Mouse (Mus musculus) skeletal muscle tissue, adult 2 months (tissue): ENCODE data around the gene Kat8.
"Not testable (repeated sequence)": the region's sequence is repeated elsewhere in the genome, so short reads cannot be mapped to it uniquely, and the experiment has no call there.

Experiments
- DNase-seq: peaks from one replicate; pipeline ENCODE4 v3.0.0-alpha.2; 2012; ENCODE audit warnings: low read depth, low spot score

The Kat8 gene

DNA sequence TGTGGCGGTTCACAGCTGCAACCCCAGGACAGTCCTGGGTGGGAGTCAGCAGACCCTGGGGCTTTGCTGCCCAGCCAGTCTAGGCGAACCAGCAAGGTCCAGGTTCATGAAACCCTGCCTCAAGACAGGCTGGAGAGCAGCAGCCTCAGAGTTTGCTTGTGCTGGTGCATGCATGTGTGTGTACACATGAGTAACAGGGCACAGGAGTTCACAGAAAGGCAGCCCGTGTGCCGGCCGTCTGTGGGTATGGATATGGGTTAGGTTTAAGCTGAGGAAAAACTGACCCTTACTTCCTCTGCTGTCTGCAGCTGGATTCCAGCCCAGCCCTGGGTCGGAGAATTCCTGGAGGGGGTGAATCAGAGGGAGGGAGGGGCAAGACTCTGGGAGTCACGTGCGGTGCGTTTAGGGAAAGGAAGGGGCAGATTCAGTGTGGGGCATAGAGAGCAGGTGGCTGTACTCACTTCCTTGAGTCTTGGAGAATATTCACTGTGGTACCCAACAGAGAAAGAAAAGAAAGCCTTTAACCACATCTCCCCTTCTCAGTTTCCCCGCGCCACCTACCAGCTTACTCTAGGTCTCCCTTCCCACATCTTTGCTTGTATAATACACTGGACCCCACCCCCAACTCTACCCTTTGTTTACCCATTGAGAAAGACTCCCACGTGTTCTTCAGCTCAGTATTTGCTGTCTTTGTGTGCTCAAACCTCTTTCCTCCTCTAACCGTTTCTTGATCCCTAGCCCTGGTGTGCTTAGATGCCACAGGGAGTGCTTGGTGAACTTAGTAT lies 19.2 kb downstream of the Kat8 start:
- DNase-seq, result no peak

DNA sequence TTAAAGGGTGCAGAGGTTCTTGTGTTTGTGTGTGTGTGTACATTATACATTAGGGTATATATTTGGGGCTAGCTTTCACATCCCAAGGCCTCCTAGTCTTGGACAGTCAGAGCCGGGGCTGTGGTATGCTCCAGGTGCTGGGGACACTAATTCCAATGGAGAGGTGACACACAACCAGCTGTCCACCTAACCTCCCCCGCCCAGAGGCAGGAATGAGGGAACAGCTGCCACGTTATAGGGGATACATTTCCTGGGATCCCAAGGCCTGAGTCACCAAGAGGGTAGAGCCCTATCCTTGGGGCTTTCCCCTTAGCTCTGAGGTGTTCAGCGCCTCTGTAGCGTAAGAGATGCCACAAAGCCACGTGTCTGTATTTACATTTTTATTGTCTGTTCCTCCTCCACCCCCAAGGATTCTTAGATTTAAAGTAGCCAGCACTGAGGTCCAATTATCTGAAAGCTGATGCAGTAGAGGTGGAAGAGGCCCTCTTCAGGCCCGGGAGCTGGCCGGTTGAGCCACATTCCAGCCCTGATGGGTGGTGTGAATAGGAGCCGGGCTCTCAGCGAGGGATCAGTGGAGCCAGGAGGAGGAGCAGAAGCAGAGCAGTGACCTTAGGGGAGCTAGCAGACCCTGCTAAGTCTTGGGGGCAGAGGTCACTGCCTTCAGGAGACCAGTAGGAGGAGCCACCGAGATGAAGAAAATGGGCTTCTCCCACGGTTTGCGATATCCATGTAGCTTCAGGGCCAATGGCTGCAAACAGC lies 20.1 kb downstream of the Kat8 start:
- no peak for DNase-seq

DNA sequence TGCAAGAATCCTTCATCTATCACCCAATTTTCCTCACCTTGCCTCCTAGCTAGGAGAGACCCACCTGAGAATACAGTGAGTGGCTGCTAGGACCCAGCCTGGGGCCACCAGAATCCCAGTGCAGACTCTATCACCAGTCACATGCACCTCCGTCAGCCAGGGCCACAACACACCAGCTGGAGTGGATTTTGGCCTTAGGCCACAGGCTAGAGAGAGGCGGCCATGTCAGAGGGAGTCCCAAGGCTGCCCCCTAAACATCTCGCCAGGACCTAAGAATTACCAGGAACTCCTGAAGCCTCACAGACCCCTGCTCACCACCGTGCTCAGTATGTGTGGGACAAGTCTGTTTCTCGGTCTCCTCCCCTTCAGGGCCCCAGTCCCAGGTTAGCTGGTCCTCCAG lies 21.8 kb downstream of the Kat8 start:
- no peak for DNase-seq

DNA sequence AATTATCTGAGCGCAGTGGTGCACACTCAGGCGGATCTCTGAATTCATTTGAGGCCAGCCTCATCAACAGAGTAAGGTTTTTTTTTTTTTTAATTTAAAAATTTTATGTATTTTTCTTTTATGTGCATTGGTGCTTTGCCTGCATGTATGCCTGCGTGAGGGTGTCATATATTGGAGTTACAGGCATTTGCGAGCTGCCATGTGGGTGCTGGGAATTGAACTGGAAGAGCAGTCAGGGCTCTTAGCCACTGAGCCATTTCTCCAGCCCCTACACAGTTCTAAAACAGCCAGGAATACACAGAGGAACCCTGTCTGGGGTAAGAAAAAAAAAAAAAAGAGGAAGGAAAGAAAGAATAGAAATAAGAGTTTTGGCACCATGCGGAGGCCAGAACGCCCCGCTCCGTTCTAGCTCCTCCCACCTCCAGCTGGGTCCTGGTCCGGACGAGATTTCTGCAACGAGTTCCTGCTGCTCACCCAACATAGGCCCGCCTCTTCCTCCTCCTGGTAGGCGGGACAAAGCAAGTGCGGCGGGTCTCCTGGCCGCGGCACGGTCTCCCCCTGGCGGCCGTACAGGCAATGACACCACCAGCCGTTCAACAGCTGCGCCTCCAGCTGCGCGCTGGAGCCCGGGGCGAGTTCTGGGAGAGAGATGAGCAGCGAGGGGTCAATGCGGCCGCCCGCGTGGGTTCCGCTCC lies 22.9 kb downstream of the Kat8 start:
- peak; percentile 96 for DNase-seq

DNA sequence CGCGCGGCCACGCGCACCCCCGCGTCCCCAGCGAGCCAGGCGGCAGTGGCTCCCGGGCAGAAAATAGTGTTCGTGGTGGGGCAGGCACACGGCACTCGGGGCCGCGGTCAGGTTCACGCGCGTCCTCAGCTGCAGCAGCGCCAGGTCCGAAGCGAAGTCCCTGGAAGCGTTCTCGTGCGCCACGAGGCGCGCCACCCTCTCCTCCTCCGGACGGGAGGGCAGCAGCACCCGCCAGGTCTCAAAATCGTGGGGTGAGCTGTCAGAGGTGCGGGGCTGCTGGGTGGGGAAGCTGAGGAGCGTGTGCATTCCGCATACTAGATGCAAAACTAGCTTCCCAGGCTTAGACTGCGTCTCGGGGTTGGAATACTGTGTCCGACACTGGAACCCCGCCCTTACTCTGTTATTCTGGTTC lies 23.4 kb downstream of the Kat8 start:
- peak; percentile 29 for DNase-seq

DNA sequence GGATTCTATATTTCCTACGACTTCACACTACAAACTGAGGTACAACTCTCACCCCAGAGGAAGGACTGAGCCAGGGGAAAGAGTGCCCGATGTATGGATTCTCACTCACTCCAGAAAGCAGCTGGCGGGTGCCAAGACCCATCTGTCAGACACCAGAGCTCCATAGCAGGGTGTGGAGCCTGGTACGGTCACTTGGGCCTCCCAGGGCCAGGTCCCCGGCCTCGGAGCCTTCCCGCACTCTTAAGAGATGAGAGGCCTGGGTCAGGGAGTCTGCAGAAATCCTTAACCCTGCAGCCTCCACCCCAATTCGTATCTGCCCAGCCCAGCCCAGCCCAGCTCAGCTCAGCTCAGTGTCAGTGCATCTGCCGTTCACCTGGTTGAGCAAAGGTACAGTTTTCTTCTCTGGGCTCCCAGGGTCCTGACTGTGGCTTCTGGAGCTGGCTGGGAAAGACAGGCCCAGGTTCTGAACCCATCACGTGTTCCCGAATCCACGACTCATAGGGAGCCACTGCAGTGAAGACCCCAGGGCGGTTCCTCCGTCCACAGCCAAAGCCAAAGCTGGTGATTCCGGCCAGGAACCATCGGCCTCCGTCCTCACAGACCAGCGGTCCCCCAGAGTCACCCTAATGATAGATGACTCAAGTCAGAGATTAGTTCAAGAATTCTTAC lies 24.0 kb downstream of the Kat8 start:
- no peak for DNase-seq

DNA sequence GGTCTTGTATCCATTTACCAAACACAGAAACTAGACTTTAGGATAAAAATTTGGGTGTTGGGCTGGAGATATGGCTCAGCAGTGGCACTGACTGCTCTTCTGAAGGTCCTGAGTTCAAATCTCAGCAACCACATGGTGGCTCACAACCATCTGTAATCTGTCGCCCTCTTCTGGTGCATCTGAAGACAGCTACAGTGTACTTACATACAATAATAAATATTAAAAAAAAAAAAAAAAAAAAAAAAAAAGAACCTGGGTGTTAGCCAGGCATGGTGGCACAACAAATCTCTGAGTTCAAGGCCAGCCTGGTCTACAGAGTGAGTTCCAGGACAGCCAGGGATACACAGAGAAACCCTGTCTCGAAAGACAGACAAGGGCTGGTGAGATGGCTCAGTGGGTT lies 29.8 kb downstream of the Kat8 start:
- DNase-seq, result not testable (repeated sequence)

DNA sequence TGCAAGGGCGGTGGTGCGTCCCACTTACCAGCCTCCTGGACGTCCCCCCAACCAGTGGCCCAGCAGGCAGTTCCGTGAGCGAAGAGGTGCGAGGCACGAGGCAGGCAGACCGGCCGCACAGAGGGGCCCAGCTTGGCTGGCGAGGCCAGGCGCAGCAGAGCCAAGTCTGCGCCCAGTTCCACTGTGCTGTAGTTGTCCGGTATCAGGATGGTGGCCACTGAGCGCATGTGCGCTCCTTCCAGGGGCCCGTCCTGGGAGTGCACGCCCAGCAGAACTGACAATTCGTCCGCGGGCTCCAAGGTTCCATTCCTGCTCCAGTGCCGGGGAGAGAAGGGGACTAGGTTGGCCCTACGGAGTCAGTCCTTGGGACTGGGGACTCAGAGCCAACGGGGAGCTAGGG lies 32.3 kb downstream of the Kat8 start:
- no peak for DNase-seq

DNA sequence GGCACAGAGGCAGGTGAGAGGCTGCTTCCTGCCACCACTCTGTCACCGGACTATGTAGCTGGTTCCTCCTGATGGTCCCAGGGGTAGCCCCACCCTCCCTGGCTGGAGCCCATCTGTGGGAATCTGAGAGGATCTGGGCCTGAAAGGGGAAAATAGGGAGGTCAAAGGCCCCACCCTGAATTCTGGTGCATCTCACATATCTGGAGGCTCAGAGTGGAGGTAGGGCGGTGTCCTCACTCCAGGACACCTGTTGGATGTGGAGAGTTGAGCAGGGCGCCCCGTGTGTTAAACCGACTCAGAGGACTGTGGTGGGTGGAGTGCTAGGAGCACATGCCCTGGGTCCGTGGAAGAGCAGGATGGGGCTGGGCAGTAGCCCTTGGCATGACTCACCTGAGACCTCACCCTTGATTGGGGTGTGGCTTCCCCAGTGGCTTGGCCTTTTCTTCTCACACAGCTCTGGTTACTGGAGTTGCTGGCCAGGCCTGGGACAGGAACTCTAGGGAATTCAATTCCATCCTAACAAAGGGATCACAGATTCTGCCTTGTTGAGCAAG lies 34.2 kb downstream of the Kat8 start, which contains the start of gene Prss36:
Gene Prss36 (minus strand): TSS at position 256 of the 554 bp plus-strand sequence.
- DNase-seq, result no peak

DNA sequence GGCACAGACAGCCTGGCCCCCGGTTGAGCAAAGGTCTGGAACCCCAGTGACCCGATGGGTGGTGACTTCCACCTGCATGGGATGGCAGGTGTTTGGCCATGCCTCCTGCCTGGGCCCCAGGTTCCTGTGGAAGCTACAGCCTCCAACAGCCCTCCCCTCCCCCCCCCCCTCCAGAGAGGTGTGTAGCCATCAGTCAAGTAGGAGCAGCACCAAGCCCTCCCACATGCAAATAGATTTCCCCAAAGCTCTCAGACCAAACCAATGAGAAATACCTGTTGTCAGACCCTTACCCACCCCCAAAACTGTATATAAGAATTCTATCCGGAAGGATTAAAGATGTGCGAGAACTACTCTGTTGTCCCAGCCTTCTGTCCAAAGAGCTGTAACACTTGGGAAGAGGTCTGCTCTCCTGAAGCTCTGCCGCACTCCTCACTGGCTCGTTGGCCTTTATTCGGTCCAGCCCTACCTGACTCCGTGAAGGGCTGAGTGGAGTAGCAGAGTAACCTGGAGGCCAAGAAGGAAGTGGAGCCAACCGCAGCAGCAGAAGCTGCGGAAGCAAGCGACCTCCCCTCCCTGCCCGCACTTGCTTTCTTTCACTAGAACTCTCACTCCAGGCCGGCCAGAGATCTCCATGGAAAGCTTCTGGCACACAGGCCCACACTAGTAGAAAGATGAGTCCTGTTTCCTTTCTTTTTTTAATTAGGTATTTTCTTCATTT lies 40.7 kb downstream of the Kat8 start:
- no peak for DNase-seq

DNA sequence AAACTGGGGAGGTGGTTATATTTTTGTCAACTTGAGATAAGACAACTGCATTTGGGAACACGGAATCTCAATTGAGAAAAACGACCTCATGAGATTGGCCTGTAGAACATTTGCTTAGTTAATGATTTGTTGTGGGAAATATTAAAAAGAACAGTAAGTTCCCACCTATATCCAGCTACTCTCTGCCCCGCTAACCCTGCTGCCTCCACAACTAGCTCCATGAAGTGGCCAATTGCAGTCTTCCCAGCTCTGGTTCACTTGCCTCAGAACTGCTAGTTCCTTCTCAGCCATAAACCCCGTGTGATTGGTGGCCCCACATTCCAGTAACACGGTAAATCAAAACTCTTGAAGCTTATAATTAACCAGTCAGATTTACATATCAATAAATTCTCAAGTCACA lies 47.0 kb downstream of the Kat8 start:
- no peak for DNase-seq

DNA sequence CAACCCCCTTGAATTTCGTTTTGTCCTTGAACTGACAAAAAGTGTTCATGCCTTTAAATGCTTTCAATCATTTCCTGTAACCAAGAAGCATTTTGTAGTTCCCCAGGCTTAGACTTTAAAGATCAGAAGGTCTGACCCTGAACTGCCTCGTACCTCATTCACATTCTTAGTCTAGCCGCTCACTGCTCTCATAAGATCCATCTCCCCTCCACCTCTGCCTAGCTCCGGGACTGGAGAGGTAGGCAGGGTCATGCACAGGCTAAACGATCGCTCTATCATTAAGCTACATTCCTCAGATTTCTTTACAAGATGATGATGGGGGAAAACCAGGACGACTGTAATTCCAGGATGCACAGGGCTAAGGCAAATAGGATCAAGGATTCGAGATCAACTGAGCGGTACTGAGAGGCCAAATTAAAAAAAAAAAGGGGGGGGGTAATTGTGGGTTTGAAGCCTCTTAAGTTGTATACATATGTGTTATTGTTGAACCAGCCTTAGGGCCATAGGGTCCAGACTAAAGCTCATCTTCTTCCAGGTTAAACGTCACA lies 54.1 kb downstream of the Kat8 start:
- DNase-seq, result peak; percentile 11

DNA sequence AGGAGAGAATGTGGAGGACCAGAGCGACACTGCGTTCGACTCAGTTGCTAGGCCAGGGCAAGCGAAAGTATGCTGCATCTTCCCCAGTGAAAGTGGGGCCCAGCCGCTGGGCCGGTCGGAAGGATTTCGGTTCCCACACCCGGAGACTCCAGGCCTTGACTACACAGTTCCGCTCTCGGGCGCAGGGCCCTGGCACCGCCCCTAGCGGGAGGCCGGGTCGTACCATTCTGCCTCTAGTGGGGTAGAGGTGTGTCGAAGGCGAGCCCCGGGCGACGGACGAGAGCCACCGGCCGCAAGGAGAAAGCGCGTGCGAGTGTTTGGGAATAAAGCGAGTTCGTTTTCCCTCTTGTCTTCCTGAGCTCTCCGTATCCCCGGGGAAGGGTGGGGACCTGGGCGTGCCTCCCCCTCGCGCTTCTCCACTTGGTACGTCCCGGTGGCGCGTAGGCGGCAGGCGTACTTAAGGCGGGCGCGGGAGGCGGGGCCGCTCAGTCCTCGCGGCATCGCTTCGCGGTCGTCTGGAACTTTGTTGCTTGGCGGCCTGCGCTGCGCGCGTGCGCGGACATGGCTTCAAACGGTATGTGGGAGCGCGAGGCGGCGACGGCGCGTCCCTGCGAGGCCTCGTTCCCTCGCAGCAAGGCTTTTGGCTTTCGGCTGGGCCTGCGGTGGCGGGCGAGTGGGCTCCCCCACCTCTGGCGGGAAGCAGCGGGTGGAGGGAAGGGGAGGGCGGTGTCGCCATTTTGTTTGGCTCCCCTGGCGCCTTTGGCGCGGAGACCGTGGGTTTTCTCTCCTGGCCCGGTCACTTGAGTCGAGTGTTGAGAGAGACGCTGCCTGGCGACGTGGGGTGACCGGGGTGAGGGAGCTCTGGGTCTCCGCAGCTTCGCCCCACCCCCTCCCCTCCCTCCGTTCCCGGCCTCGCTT lies 54.9 kb downstream of the Kat8 start, which contains the start of gene Fus:
Gene Fus (plus strand): TSS at position 454 of the 918 bp plus-strand sequence.
- peak; percentile 94 for DNase-seq

DNA sequence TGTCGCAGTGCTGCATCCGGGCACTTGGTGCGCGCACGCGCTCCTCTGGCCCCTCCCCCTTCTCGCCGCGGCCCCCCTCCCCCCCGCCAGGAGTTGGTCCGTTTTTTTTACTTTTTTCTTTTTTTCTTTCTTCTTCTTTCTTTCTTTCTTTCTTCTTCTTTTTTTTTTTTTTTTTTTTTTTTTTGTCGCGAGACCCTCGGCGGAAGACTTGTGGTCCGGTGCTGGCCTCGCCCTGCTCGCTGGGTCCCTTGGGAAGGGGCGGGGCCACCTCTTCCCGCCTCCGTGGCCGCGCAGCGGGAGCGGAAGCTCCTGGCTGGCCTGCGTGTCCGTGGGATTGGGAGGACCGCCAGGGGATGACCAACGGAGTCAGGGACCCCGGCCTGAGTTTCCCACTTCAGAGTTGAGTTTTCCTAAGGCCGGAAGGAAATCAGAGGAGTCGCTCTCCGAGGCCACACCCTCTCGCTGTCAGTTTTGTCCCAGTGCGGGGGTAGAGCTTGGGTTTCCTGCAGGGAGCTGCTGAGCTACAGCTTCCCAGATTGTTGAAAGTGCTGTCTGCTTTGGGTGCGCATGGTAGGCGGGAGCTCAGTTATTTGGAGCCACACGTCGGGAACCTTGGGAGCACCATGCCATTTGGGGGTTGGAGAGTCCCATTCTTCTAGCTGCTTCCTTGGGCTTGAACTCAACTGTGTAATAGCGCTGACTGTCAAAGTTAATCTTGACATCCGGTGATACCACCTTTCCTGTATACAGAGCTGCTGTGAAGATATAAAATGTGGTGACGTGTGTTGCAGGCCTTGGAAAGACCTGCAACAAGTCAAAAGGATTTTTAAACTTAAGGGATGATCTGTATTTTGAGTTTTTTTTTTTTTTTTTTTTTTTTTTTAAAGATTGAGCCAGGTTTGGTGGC lies 55.9 kb downstream of the Kat8 start:
- DNase-seq, result peak; percentile 74

DNA sequence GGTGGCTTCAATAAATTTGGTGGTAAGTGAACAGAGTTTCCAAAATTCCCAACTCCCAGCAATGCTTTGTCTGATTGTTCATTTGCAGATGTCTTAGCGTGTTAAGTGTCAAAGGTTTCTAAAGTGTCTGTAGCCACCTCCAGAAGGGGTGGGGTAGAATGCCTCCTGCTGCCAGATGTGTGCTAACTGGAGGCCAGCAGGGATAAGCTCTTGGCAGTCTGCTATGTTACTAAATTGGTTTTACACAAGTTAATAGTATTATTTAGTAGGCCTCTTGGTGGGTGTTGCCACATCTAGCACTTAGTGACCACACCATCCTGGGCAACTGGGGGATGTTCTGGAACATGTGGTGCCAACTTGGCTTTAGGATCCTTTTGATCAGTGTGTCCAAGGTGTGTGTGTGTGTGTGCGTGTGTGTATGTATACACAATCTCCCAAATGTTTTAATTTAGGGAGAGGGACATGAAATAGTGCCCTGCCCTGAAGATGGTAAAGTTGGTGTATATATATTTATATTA lies 62.2 kb downstream of the Kat8 start:
- peak; percentile 21 for DNase-seq
